ENCODE assay signal across 8 mouse cellular contexts in genomic region chr1:89092442-89092991, GRCm38 (mm10). TPM values are rescaled to one million over a fixed set of nuclear protein-coding genes. Genes with fewer than 3 reads are reported as not detected.
A peak's percentile ranks its signal among the peaks of the same experiment; 100 is the strongest.
DNase-seq lines count a peak whose midpoint lies in the region; ATAC-seq and TF ChIP-seq lines count a peak whose summit lies in the region.

No protein-coding gene starts in this region.

- no peak for TF ChIP-seq CTCF in layer of hippocampus, adult 2 months (conservative IDR thresholded peaks at IDR 0.05)

- H3K4me3 ChIP-seq in layer of hippocampus, adult 2 months, result no peak overlapping the region; the same call in 1 of the 2 replicates

- peak; percentile 92 for ATAC-seq in frontal cortex, adult (ENCODE audit: low TSS enrichment)

- intact Hi-C loops in heart, postnatal 36 days (cut with DNase I), result loop anchor here (5.0 kb wide), 1 partner anchor 45 kb away; no protein-coding TSS in a partner anchor

- DNase-seq in adrenal gland, postnatal 10 days, result peak; percentile 63
- DNase-seq in adrenal gland, postnatal 25 days, result no peak
- DNase-seq in heart, postnatal 36 days, result peak; percentile 49 to 63
- DNase-seq in layer of hippocampus, adult 2 months (ENCODE audit: low spot score in 2 of 2), result peak; percentile 69 to 81
- DNase-seq in lung, postnatal 25 days (ENCODE audit: low spot score), result peak; percentile 68
- DNase-seq in skeletal muscle tissue, adult 2 months (ENCODE audit: low read depth, low spot score), result peak; percentile 62
- DNase-seq in ovary, adult 18-20 months (ENCODE audit: low spot score), result no peak

- peak overlapping the region; percentile 68 for H3K27ac ChIP-seq in layer of hippocampus, adult 2 months

RNA-seq across cellular contexts. Expression of gene Sh3bp4, which starts 22.3 kb away (rescaled TPM):
- 10 to 100 TPM; 13.4 to 17.6 TPM for total RNA-seq in adrenal gland, postnatal 10 days (2021)
- 12.1 and 14.1 TPM in 2 replicates for total RNA-seq in adrenal gland, postnatal 25 days (2021)
- total RNA-seq in heart, postnatal 36 days (2021), result 10 to 100 TPM; 11.3 to 11.8 TPM
- total RNA-seq in layer of hippocampus, adult 2 months (2021), result 10 to 100 TPM; 21.9 to 24.8 TPM

Comparison
In these comparisons a context has a peak if more than half of its experiments do, and no peak if none do; other contexts are left out.
1. DNase-seq: peak in adrenal gland, postnatal 10 days (single experiment), heart, postnatal 36 days (2 of 2), layer of hippocampus, adult 2 months (2 of 2), lung, postnatal 25 days (single experiment) and skeletal muscle tissue, adult 2 months (single experiment); none in adrenal gland, postnatal 25 days (single experiment) and ovary, adult 18-20 months (single experiment).